ENCODE assay signal across 25 mouse cellular contexts in genomic region chr12:69279931-69280469, GRCm38 (mm10). TPM values are rescaled to one million over a fixed set of nuclear protein-coding genes. Genes with fewer than 3 reads are reported as not detected.
DNase-seq lines count a peak whose midpoint lies in the region; ATAC-seq lines count a peak whose summit lies in the region.
"Had no signal": no experiment of that assay in that cellular context is flagged by ENCODE, and none has a peak within 500 bp of the region (broad histone marks: within the 10 kb centered on the region; RNA-seq: fewer than 3 reads in every experiment).

No protein-coding gene starts in this region.

- H3K4me2 ChIP-seq in heart, embryonic 13.5 days: no peak overlapping the region
- no peak overlapping the region for H3K4me2 ChIP-seq in limb, embryonic 12.5 days
- no peak overlapping the region for H3K4me2 ChIP-seq in limb, embryonic 15.5 days
- H3K4me2 ChIP-seq: kidney, embryonic 15.5 days; lung, embryonic 14.5 days; midbrain, embryonic 12.5 days; neural tube, embryonic 13.5 days had no signal

- peak overlapping the region; percentile 64 for H3K27ac ChIP-seq in heart, embryonic 13.5 days (replicated peaks)
- 0 out of 2 replicates have a peak overlapping the region, but pooled peaks have one; percentile 3 for H3K27ac ChIP-seq in limb, embryonic 12.5 days
- H3K27ac ChIP-seq in limb, embryonic 10.5 days: no peak overlapping the region
- H3K27ac ChIP-seq in limb, embryonic 15.5 days: peak overlapping the region; percentile 5; the same call in 1 of the 2 replicates
- H3K27ac ChIP-seq: kidney, embryonic 15.5 days; liver, embryonic 14.5 days; midbrain, embryonic 12.5 days; neural tube, embryonic 13.5 days had no signal

- no peaks in the 10 kb centered on the region for H3K36me3 ChIP-seq in heart, embryonic 13.5 days
- H3K36me3 ChIP-seq in limb, embryonic 12.5 days: no peaks in the 10 kb centered on the region
- H3K36me3 ChIP-seq in limb, embryonic 10.5 days: no peaks in the 10 kb centered on the region
- no peaks in the 10 kb centered on the region for H3K36me3 ChIP-seq in limb, embryonic 15.5 days
- H3K36me3 ChIP-seq: kidney, embryonic 15.5 days; midbrain, embryonic 12.5 days; neural tube, embryonic 13.5 days had no signal

- no peak for ATAC-seq in heart, embryonic 13.5 days (ENCODE audit: extremely low read depth, insufficient number of reproducible peaks, low FRiP score, low TSS enrichment)
- no peak for ATAC-seq in limb, embryonic 12.5 days (ENCODE audit: insufficient number of reproducible peaks, insufficient read depth, low FRiP score, low TSS enrichment, low read depth)
- ATAC-seq in limb, embryonic 15.5 days (ENCODE audit: insufficient number of reproducible peaks, low FRiP score, low TSS enrichment, low read depth): no peak
- ATAC-seq: forebrain, embryonic 14.5 days; hindbrain, embryonic 16.5 days had no signal

- no peak overlapping the region for H3K9ac ChIP-seq in heart, embryonic 13.5 days
- no peak overlapping the region for H3K9ac ChIP-seq in limb, embryonic 12.5 days (replicated peaks)
- H3K9ac ChIP-seq in limb, embryonic 15.5 days: no peak overlapping the region
- H3K9ac ChIP-seq: kidney, embryonic 15.5 days; liver, embryonic 14.5 days; lung, embryonic 14.5 days; midbrain, embryonic 12.5 days; neural tube, embryonic 13.5 days had no signal

- H3K4me1 ChIP-seq in heart, embryonic 13.5 days: no peaks in the 10 kb centered on the region
- H3K4me1 ChIP-seq in limb, embryonic 12.5 days (replicated peaks): no peaks in the 10 kb centered on the region
- no peaks in the 10 kb centered on the region for H3K4me1 ChIP-seq in limb, embryonic 10.5 days
- no peaks in the 10 kb centered on the region for H3K4me1 ChIP-seq in limb, embryonic 15.5 days
- H3K4me1 ChIP-seq: kidney, embryonic 15.5 days; midbrain, embryonic 12.5 days; neural tube, embryonic 13.5 days had no signal

- no peak overlapping the region for H3K4me3 ChIP-seq in heart, embryonic 13.5 days
- H3K4me3 ChIP-seq in limb, embryonic 12.5 days (replicated peaks): no peak overlapping the region
- H3K4me3 ChIP-seq in limb, embryonic 10.5 days: no peak overlapping the region
- no peak overlapping the region for H3K4me3 ChIP-seq in limb, embryonic 15.5 days
- H3K4me3 ChIP-seq: kidney, embryonic 15.5 days; midbrain, embryonic 12.5 days; neural tube, embryonic 13.5 days had no signal

- 20% methylated on average over 1 of the region's 1 CpGs for WGBS in heart, embryonic 13.5 days
- WGBS in limb, embryonic 12.5 days: 25% methylated on average over 1 of the region's 1 CpGs
- 62% methylated on average over 1 of the region's 1 CpGs for WGBS in limb, embryonic 10.5 days
- 32% methylated on average over 1 of the region's 1 CpGs for WGBS in limb, embryonic 15.5 days

- DNase-seq in embryo, embryonic 11 days: peak; percentile 9
- no peak for DNase-seq in embryo, embryonic 10 days (ENCODE audit: low spot score)
- DNase-seq in heart, adult 9 months (ENCODE audit: low spot score in 2 of 2): no peak
- no peak for DNase-seq in limb, embryonic 10.5 days (ENCODE audit: low spot score)
- no peak for DNase-seq in adrenal gland, postnatal 36 days
- DNase-seq: adrenal gland, postnatal 25 days; cerebellum, adult 18-20 months; cerebellum, postnatal 10 days; gastrocnemius, postnatal 14 days; kidney, adult 18-20 months; kidney, postnatal 25 days; lung, embryonic 14.5 days; lung, postnatal 14 days; right cerebral cortex, postnatal 4 days; thymus, adult 2 months; thymus, postnatal 36 days had no signal

- H3K27me3 ChIP-seq in heart, embryonic 13.5 days (replicated peaks): no peaks in the 10 kb centered on the region
- H3K27me3 ChIP-seq in limb, embryonic 12.5 days: no peaks in the 10 kb centered on the region
- H3K27me3 ChIP-seq in limb, embryonic 10.5 days (ENCODE audit: low read depth, poor library complexity, severe bottlenecking): no peaks in the 10 kb centered on the region
- H3K27me3 ChIP-seq in limb, embryonic 15.5 days: no peaks in the 10 kb centered on the region
- H3K27me3 ChIP-seq: kidney, embryonic 15.5 days; midbrain, embryonic 12.5 days; neural tube, embryonic 13.5 days had no signal

- no peaks in the 10 kb centered on the region for H3K9me3 ChIP-seq in heart, embryonic 13.5 days
- no peaks in the 10 kb centered on the region for H3K9me3 ChIP-seq in limb, embryonic 12.5 days
- no peaks in the 10 kb centered on the region for H3K9me3 ChIP-seq in limb, embryonic 10.5 days (replicated peaks)
- H3K9me3 ChIP-seq in limb, embryonic 15.5 days: no peaks in the 10 kb centered on the region
- H3K9me3 ChIP-seq: kidney, embryonic 15.5 days; midbrain, embryonic 12.5 days; neural tube, embryonic 13.5 days had no signal

RNA-seq across cellular contexts. Expression of gene Klhdc2, which starts 16.5 kb away (rescaled TPM):
- 118 and 123 TPM in 2 replicates for polyA plus RNA-seq in heart, embryonic 13.5 days (2015; fragmentation: Nextera tagmentation; extraction: Ambion mirVana)
- polyA plus RNA-seq in limb, embryonic 12.5 days (2016; fragmentation: Nextera tagmentation; extraction: Ambion mirVana): 192 and 196 TPM in 2 replicates
- polyA plus RNA-seq in limb, embryonic 10.5 days (2016; fragmentation: Nextera tagmentation; extraction: Ambion mirVana): 193 and 203 TPM in 2 replicates
- polyA plus RNA-seq in limb, embryonic 15.5 days (2015; fragmentation: Nextera tagmentation; extraction: Ambion mirVana): 105 and 111 TPM in 2 replicates
- total RNA-seq in adrenal gland, postnatal 36 days (2021): 10 to 100 TPM; 58.1 to 69.0 TPM

RNA-seq across cellular contexts. Expression of gene Klhdc1, which starts 39.0 kb away (rescaled TPM):
- polyA plus RNA-seq in heart, embryonic 13.5 days (2015; fragmentation: Nextera tagmentation; extraction: Ambion mirVana): 8.6 and 9.8 TPM in 2 replicates
- polyA plus RNA-seq in limb, embryonic 12.5 days (2016; fragmentation: Nextera tagmentation; extraction: Ambion mirVana): 4.9 and 6.9 TPM in 2 replicates
- polyA plus RNA-seq in limb, embryonic 10.5 days (2016; fragmentation: Nextera tagmentation; extraction: Ambion mirVana): 2.5 and 2.6 TPM in 2 replicates
- polyA plus RNA-seq in limb, embryonic 15.5 days (2015; fragmentation: Nextera tagmentation; extraction: Ambion mirVana): 7.6 and 10.6 TPM in 2 replicates
- total RNA-seq in adrenal gland, postnatal 36 days (2021): 1 to 10 TPM; 4.9 to 8.0 TPM

RNA-seq across cellular contexts. Expression of gene Pole2, which starts 52.0 kb away (rescaled TPM):
- polyA plus RNA-seq in heart, embryonic 13.5 days (2015; fragmentation: Nextera tagmentation; extraction: Ambion mirVana): 14.6 and 18.5 TPM in 2 replicates
- 30.5 and 32.6 TPM in 2 replicates for polyA plus RNA-seq in limb, embryonic 12.5 days (2016; fragmentation: Nextera tagmentation; extraction: Ambion mirVana)
- polyA plus RNA-seq in limb, embryonic 10.5 days (2016; fragmentation: Nextera tagmentation; extraction: Ambion mirVana): 32.6 and 35.3 TPM in 2 replicates
- 23.1 and 24.0 TPM in 2 replicates for polyA plus RNA-seq in limb, embryonic 15.5 days (2015; fragmentation: Nextera tagmentation; extraction: Ambion mirVana)
- total RNA-seq in adrenal gland, postnatal 36 days (2021): 1 to 10 TPM; 3.0 TPM
